Mouse (Mus musculus) MEL (cell line): Measurements from ENCODE around the gene Surf2. TPM values are rescaled to one million over a fixed set of nuclear protein-coding genes. Genes with fewer than 3 reads are reported as not detected.

Experiments
- DNase-seq: peaks from one replicate; pipeline ENCODE4 v3.0.0; 2011; ENCODE audit warnings: low read depth, low spot score
- H3K27ac ChIP-seq: 2 replicates; pipeline ENCODE4 v1.5.1; 2012; ENCODE audit warnings: low read depth, mild to moderate bottlenecking, control low read depth, low read length, moderate library complexity; ENCODE audit not compliant: control insufficient read depth
- H3K27me3 ChIP-seq, 2 experiments: fragments of 150-350 bp in 1 of 2; sonication (generic) in 1 of 2; 2 replicates each; pipeline ENCODE4 v1.6.1; 2012; ENCODE audit warnings: low read length in 2 of 2, mild to moderate bottlenecking in 2 of 2, improper control_type of control experiment in 1 of 2, moderate library complexity in 1 of 2; ENCODE audit not compliant: insufficient read depth in 2 of 2, control insufficient read depth in 1 of 2
- H3K36me3 ChIP-seq, 2 experiments: 2 replicates each; pipeline ENCODE4 v1.6.1; 2012 to 2014; ENCODE audit warnings: low read length in 2 of 2, improper control_type of control experiment in 1 of 2, inconsistent platforms in 1 of 2, mild to moderate bottlenecking in 1 of 2; ENCODE audit not compliant: insufficient read depth in 2 of 2, control insufficient read depth in 1 of 2
- H3K4me1 ChIP-seq, 2 experiments: fragments of 150-350 bp in 1 of 2; sonication (generic) in 1 of 2; 2 replicates each; pipeline ENCODE4 v1.6.1; 2012; ENCODE audit warnings: low read length in 2 of 2, improper control_type of control experiment in 1 of 2, mild to moderate bottlenecking in 1 of 2; ENCODE audit not compliant: insufficient read depth in 2 of 2, control insufficient read depth in 1 of 2
- H3K4me3 ChIP-seq, 2 experiments: fragments of 150-350 bp in 1 of 2; sonication (generic) in 1 of 2; 2 replicates each; pipeline ENCODE4 v1.5.1; 2012; ENCODE audit warnings: low read depth in 2 of 2, low read length in 2 of 2, mild to moderate bottlenecking in 2 of 2, moderate library complexity in 2 of 2, control low read depth in 1 of 2, improper control_type of control experiment in 1 of 2; ENCODE audit not compliant: control insufficient read depth in 1 of 2, insufficient read depth in 1 of 2
- H3K79me2 ChIP-seq: 2 replicates; pipeline ENCODE4 v1.6.1; 2012; ENCODE audit warnings: mild to moderate bottlenecking, low read length, moderate library complexity; ENCODE audit not compliant: control insufficient read depth, poor library complexity, insufficient read depth
- H3K9ac ChIP-seq: 2 replicates; pipeline ENCODE4 v1.6.1; 2012; ENCODE audit warnings: low read depth, mild to moderate bottlenecking, control low read depth, low read length, moderate library complexity; ENCODE audit not compliant: control insufficient read depth, poor library complexity, severe bottlenecking
- H3K9me3 ChIP-seq: fragments of 150-350 bp; sonication (generic); replicated peaks from 2 replicates; pipeline ENCODE4 v1.6.1; 2012; ENCODE audit warnings: mild to moderate bottlenecking, low read length, improper control_type of control experiment, moderate library complexity; ENCODE audit not compliant: insufficient read depth
- BHLHE40 ChIP-seq: IDR thresholded peaks from 2 replicates; pipeline ENCODE4 v1.6.1; 2012; ENCODE audit warnings: low read depth, mild to moderate bottlenecking, inconsistent platforms, low read length, improper control_type of control experiment, borderline replicate concordance
- CTCF ChIP-seq, 3 experiments: IDR thresholded peaks in 2 of 3; conservative IDR thresholded peaks in 1 of 3; 2 replicates each; pipeline ENCODE4 v1.5.1; 2011 to 2012; ENCODE audit warnings: low read length in 3 of 3, low read depth in 2 of 3, mild to moderate bottlenecking in 2 of 3, improper control_type of control experiment in 1 of 3, inconsistent platforms in 1 of 3, mixed read lengths in 1 of 3, moderate library complexity in 1 of 3; ENCODE audit not compliant: control insufficient read depth in 1 of 3, insufficient read depth in 1 of 3, poor library complexity in 1 of 3, severe bottlenecking in 1 of 3
- E2F4 ChIP-seq: IDR thresholded peaks from 2 replicates; pipeline ENCODE4 v1.6.1; 2011; ENCODE audit warnings: low read depth, low read length, improper control_type of control experiment, borderline replicate concordance
- ELF1 ChIP-seq: IDR thresholded peaks from 2 replicates; pipeline ENCODE4 v1.6.1; 2014; ENCODE audit warnings: low read depth, mild to moderate bottlenecking, inconsistent platforms, low read length, improper control_type of control experiment, moderate library complexity
- ETS1 ChIP-seq: IDR thresholded peaks from 2 replicates; pipeline ENCODE4 v1.6.1; 2012; ENCODE audit warnings: low read depth, mild to moderate bottlenecking, inconsistent platforms, low read length, improper control_type of control experiment, moderate library complexity
- GABPA ChIP-seq: IDR thresholded peaks from 2 replicates; pipeline ENCODE4 v1.6.1; 2012; ENCODE audit warnings: low read depth, mild to moderate bottlenecking, inconsistent platforms, low read length, improper control_type of control experiment, moderate library complexity
- GATA1 ChIP-seq: IDR thresholded peaks from 2 replicates; pipeline ENCODE4 v1.6.1; 2011; ENCODE audit warnings: low read depth, low read length, improper control_type of control experiment
- HCFC1 ChIP-seq: IDR thresholded peaks from 2 replicates; pipeline ENCODE4 v1.6.1; 2012; ENCODE audit warnings: low read depth, mild to moderate bottlenecking, inconsistent platforms, low read length, improper control_type of control experiment, moderate library complexity
- JUND ChIP-seq: IDR thresholded peaks from 2 replicates; pipeline ENCODE4 v1.6.1; 2011; ENCODE audit warnings: low read depth, mild to moderate bottlenecking, improper control_type of control experiment, low read length
- KAT2A ChIP-seq: conservative IDR thresholded peaks from 2 replicates; pipeline ENCODE4 v1.6.1; 2012; ENCODE audit warnings: low read depth, low read length, improper control_type of control experiment, inconsistent platforms
- MAX ChIP-seq: IDR thresholded peaks from 2 replicates; pipeline ENCODE4 v1.6.1; 2011; ENCODE audit warnings: low read length, improper control_type of control experiment
- MAZ ChIP-seq: IDR thresholded peaks from 2 replicates; pipeline ENCODE4 v1.6.1; 2012; ENCODE audit warnings: low read depth, mild to moderate bottlenecking, inconsistent platforms, low read length, improper control_type of control experiment
- MEF2A ChIP-seq: IDR thresholded peaks from 2 replicates; pipeline ENCODE4 v1.6.1; 2014; ENCODE audit warnings: low read depth, mild to moderate bottlenecking, inconsistent platforms, low read length, improper control_type of control experiment; ENCODE audit not compliant: poor library complexity, insufficient replicate concordance, severe bottlenecking; ENCODE audit errors: extremely low read depth
- MXI1 ChIP-seq: IDR thresholded peaks from 2 replicates; pipeline ENCODE4 v1.6.1; 2011; ENCODE audit warnings: mild to moderate bottlenecking, low read depth, low read length, improper control_type of control experiment
- MYB ChIP-seq: IDR thresholded peaks from 2 replicates; pipeline ENCODE4 v1.6.1; 2011; ENCODE audit warnings: mild to moderate bottlenecking, low read depth, low read length, improper control_type of control experiment
- MYC ChIP-seq: IDR thresholded peaks from 2 replicates; pipeline ENCODE4 v1.6.1; 2011; ENCODE audit warnings: low read depth, mild to moderate bottlenecking, low read length, improper control_type of control experiment, moderate library complexity
- NELFE ChIP-seq: IDR thresholded peaks from 2 replicates; pipeline ENCODE4 v1.6.1; 2011; ENCODE audit warnings: low read depth, low read length, improper control_type of control experiment
- NRF1 ChIP-seq: IDR thresholded peaks from 2 replicates; pipeline ENCODE4 v1.6.1; 2014; ENCODE audit warnings: low read depth, mild to moderate bottlenecking, inconsistent platforms, low read length, improper control_type of control experiment, moderate library complexity; ENCODE audit not compliant: poor library complexity, insufficient read depth, severe bottlenecking
- POLR2A ChIP-seq, 2 experiments: IDR thresholded peaks; 2 replicates each; pipeline ENCODE4 v1.6.1; 2011 to 2012; ENCODE audit warnings: low read length in 2 of 2, mild to moderate bottlenecking in 2 of 2, control low read depth in 1 of 2, improper control_type of control experiment in 1 of 2, low read depth in 1 of 2, moderate library complexity in 1 of 2; ENCODE audit not compliant: control insufficient read depth in 1 of 2, insufficient read depth in 1 of 2, poor library complexity in 1 of 2
- POLR2AphosphoS2 ChIP-seq: IDR thresholded peaks from 2 replicates; pipeline ENCODE4 v1.6.1; 2011; ENCODE audit warnings: low read length, improper control_type of control experiment
- RCOR1 ChIP-seq: IDR thresholded peaks from 2 replicates; pipeline ENCODE4 v1.6.1; 2012; ENCODE audit warnings: low read depth, mild to moderate bottlenecking, inconsistent platforms, low read length, improper control_type of control experiment
- SIN3A ChIP-seq: IDR thresholded peaks from 2 replicates; pipeline ENCODE4 v1.6.1; 2012; ENCODE audit warnings: low read length, improper control_type of control experiment, inconsistent platforms
- SMC3 ChIP-seq: IDR thresholded peaks from 2 replicates; pipeline ENCODE4 v1.6.1; 2011; ENCODE audit warnings: low read depth, low read length, improper control_type of control experiment
- TAL1 ChIP-seq: IDR thresholded peaks from 2 replicates; pipeline ENCODE4 v1.6.1; 2012; ENCODE audit warnings: mild to moderate bottlenecking, inconsistent platforms, low read length, moderate library complexity, mixed read lengths
- TBP ChIP-seq: IDR thresholded peaks from 2 replicates; pipeline ENCODE4 v1.8.0; 2011; ENCODE audit warnings: low read depth, low read length, improper control_type of control experiment
- TCF12 ChIP-seq: IDR thresholded peaks from 2 replicates; pipeline ENCODE4 v1.6.1; 2014; ENCODE audit warnings: low read depth, mild to moderate bottlenecking, inconsistent platforms, low read length, improper control_type of control experiment, moderate library complexity
- UBTF ChIP-seq: IDR thresholded peaks from 2 replicates; pipeline ENCODE4 v1.6.1; 2012; ENCODE audit warnings: low read depth, mild to moderate bottlenecking, inconsistent platforms, low read length, improper control_type of control experiment, moderate library complexity, borderline replicate concordance; ENCODE audit not compliant: insufficient read depth
- USF1 ChIP-seq: IDR thresholded peaks from 2 replicates; pipeline ENCODE4 v1.6.1; 2014; ENCODE audit warnings: low read depth, mild to moderate bottlenecking, inconsistent platforms, low read length, improper control_type of control experiment, moderate library complexity
- USF2 ChIP-seq, 2 experiments: IDR thresholded peaks; 2 replicates each; pipeline ENCODE4 v1.6.1; 2011 to 2012; ENCODE audit warnings: improper control_type of control experiment in 2 of 2, low read length in 2 of 2, borderline replicate concordance in 1 of 2, inconsistent platforms in 1 of 2, low read depth in 1 of 2, mild to moderate bottlenecking in 1 of 2; ENCODE audit not compliant: insufficient read depth in 1 of 2
- ZC3H11A ChIP-seq: IDR thresholded peaks from 2 replicates; pipeline ENCODE4 v1.6.1; 2012; ENCODE audit warnings: low read depth, mild to moderate bottlenecking, inconsistent platforms, low read length, improper control_type of control experiment
- ZMIZ1 ChIP-seq: IDR thresholded peaks from 2 replicates; pipeline ENCODE4 v1.6.1; 2012; ENCODE audit warnings: low read depth, mild to moderate bottlenecking, inconsistent platforms, low read length, improper control_type of control experiment, moderate library complexity
- ZNF384 ChIP-seq: IDR thresholded peaks from 2 replicates; pipeline ENCODE4 v1.6.1; 2012; ENCODE audit warnings: low read depth, mild to moderate bottlenecking, inconsistent platforms, low read length, improper control_type of control experiment
- polyA plus RNA-seq, 2 experiments: library from polyadenylated mRNA; stranded (reverse) in 1 of 2; unstranded in 1 of 2; fragments of >175 nt in 1 of 2; fragments of >200 nt in 1 of 2; gene quantifications; 2 replicates each; pipeline versions ENCODE4 v1.2.1 to v1.2.4; 2012; ENCODE audit warnings: low replicate concordance in 2 of 2, low read depth in 1 of 2; ENCODE audit not compliant: insufficient read length in 2 of 2, insufficient read depth in 1 of 2, missing spikeins in 1 of 2
- total RNA-seq: library from RNA; depleted of rRNA; stranded (reverse); fragments of 300-350 nt; gene quantifications from 2 replicates; pipeline ENCODE4 v1.2.3, GENCODE M21; 2012

The Surf2 gene
- total and polyA plus RNA-seq, 3 experiments, result 63.1 to 84.8 TPM; not detected in 1

DNA sequence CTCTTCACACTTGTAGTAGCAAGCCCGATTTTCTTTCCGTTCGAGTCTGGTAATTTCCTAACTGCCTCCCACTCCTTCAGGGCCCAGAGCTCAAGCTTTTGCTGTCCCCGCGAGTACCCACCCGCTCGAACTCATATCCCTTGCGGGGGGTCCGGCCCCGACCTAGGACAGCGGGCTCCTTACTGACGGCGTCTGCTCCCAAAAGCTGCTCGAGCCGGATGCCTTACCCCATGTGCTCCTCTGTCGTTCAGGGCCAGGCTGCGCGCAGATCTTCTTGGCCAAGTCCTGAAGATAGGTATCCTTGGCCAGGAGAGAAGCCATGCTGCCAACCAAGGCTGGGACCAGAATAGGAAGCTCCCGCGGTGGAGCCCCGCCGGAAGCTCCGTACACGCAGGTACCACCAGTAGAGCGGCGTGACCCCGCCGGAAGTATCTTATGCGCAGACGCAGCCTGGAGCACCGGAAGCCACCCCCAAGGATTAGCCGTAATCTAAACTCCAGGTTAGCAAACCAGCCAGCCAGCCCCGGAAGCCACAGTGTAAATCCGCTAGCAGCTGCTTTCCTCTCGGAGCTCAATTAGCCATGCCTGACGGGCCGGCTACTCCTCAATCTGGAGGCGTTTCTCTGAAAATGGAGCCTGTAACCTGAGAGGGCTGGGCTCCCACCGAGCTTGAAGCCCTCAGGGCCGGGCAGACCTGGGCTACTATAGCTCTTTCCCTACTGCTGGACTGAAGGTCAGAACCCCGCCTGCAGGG, 13.5 kb upstream of the Surf2 start, which contains the start of gene Surf6:
TSS of gene Surf6 (minus strand) at position 413 of the 754 bp plus-strand sequence.
- H3K9ac ChIP-seq, result peak within 1 kb of the TSS; percentile 89
- TF ChIP-seq GABPA (no peak), BHLHE40 (0 out of 2 replicates have a peak, but pooled peaks have one; percentile 0), CTCF (IDR thresholded peaks at IDR 0.05 in 2 of 3, conservative IDR thresholded peaks at IDR 0.05 in 1 of 3; ENCODE audit: control insufficient read depth in 1 of 3, insufficient read depth in 1 of 3, low read depth in 2 of 3, low read length in 3 of 3, poor library complexity in 1 of 3, severe bottlenecking in 1 of 3) (no peak), KAT2A (peak; percentile 69; the same call in 1 of the 2 replicates), ZNF384 (no peak), E2F4 (no peak), MXI1 (peak; percentile 93), MYC (peak; percentile 86), MAZ (peak; percentile 56), NELFE (peak; percentile 91), JUND (no peak), HCFC1 (peak; percentile 93), MAX (peak; percentile 81), TCF12 (peak; percentile 56; the same call in 1 of the 2 replicates), POLR2A (IDR thresholded peaks at IDR 0.05; ENCODE audit: control insufficient read depth in 1 of 2, insufficient read depth in 1 of 2, low read depth in 1 of 2, low read length in 2 of 2, poor library complexity in 1 of 2) (peak; percentile 76 to 98), MEF2A (no peak), ZC3H11A (no peak), ETS1 (peak; percentile 80), USF1 (peak; percentile 63), GATA1 (peak; percentile 54; the same call in 1 of the 2 replicates), ZMIZ1 (peak; percentile 85), TBP (peak; percentile 86), SIN3A (peak; percentile 99), USF2 (IDR thresholded peaks at IDR 0.05; ENCODE audit: borderline replicate concordance in 1 of 2, insufficient read depth in 1 of 2, low read depth in 1 of 2, low read length in 2 of 2) (no peak), POLR2AphosphoS2 (peak; percentile 92), UBTF (no peak), RCOR1 (no peak), ELF1 (peak; percentile 96), SMC3 (no peak), TAL1 (no peak), MYB (no peak), NRF1 (peak; percentile 87)
- TF ChIP-seq, all 39 proteins: peak for 19
- DNase-seq, result peak; percentile 99
- H3K27ac ChIP-seq, result peak within 1 kb of the TSS; percentile 91
- H3K79me2 ChIP-seq, result peaks cover 46% of the 10 kb centered on the region
- peak within 1 kb of the TSS; percentile 82 to 85 for H3K4me3 ChIP-seq
- H3K36me3 ChIP-seq, result peaks cover 4 to 10% of the 10 kb centered on the region in 2 experiments
- peaks cover 0 to 4% of the 10 kb centered on the region in 2 experiments; a peak in 1 of 4 replicates for H3K4me1 ChIP-seq
- no peaks in the 10 kb centered on the region for H3K9me3 ChIP-seq
- no peaks in the 10 kb centered on the region for H3K27me3 ChIP-seq
